Mouse (Mus musculus) G1E (cell line): ENCODE data around the gene Cby3. TPM values are rescaled to one million over a fixed set of nuclear protein-coding genes. Genes with fewer than 3 reads are reported as not detected.

Experiments used
- ATAC-seq: 2 replicates; pipeline ENCODE4 v1.8.0; 2016; ENCODE audit warnings: mild to moderate bottlenecking; ENCODE audit not compliant: insufficient number of reproducible peaks, poor library complexity, low FRiP score, severe bottlenecking; ENCODE audit errors: extremely low read depth
- DNase-seq: peaks from one replicate; pipeline ENCODE4 v3.0.0; 2012; ENCODE audit warnings: low spot score
- H3K27me3 ChIP-seq: 2 replicates; pipeline ENCODE4 v1.6.1; 2012; ENCODE audit warnings: mild to moderate bottlenecking, low read length, inconsistent platforms; ENCODE audit not compliant: insufficient read depth
- H3K36me3 ChIP-seq: replicated peaks from 2 replicates; pipeline ENCODE3; 2012; ENCODE audit warnings: mild to moderate bottlenecking, inconsistent platforms
- H3K4me1 ChIP-seq: 2 replicates; pipeline ENCODE4 v1.6.1; 2012; ENCODE audit warnings: low read depth, low read length, inconsistent platforms, mixed read lengths; ENCODE audit not compliant: insufficient read depth
- H3K4me3 ChIP-seq: 2 replicates; pipeline ENCODE4 v1.5.1; 2012; ENCODE audit warnings: low read depth, mild to moderate bottlenecking, inconsistent platforms, low read length, moderate library complexity, mixed read lengths
- H3K9me3 ChIP-seq: replicated peaks from 2 replicates; pipeline ENCODE4 v1.6.1; 2012; ENCODE audit warnings: inconsistent platforms
- CTCF ChIP-seq: IDR thresholded peaks from 2 replicates; pipeline ENCODE4 v1.5.1; 2012; ENCODE audit warnings: low read depth, low read length, inconsistent platforms, mixed read lengths
- GATA1 ChIP-seq: IDR thresholded peaks from 2 replicates; pipeline ENCODE4 v1.6.1; 2012; ENCODE audit warnings: borderline replicate concordance, low read length, inconsistent platforms, mixed read lengths
- GATA2 ChIP-seq: IDR thresholded peaks from 2 replicates; pipeline ENCODE4 v1.6.1; 2012; ENCODE audit warnings: low read depth, low read length, inconsistent platforms, borderline replicate concordance
- POLR2AphosphoS5 ChIP-seq: IDR thresholded peaks from 2 replicates; pipeline ENCODE4 v1.6.1; 2012; ENCODE audit warnings: low read depth, low read length, inconsistent platforms; ENCODE audit not compliant: insufficient replicate concordance
- TAL1 ChIP-seq: conservative IDR thresholded peaks from 2 replicates; pipeline ENCODE4 v1.6.1; 2012; ENCODE audit warnings: low read depth, low read length, inconsistent platforms, mixed read lengths
- polyA plus RNA-seq: library from polyadenylated mRNA; stranded (reverse); fragments of >175 nt; gene quantifications from 2 replicates; pipeline ENCODE4 v1.2.3, GENCODE M21; 2012
- total RNA-seq, 2 experiments: library from RNA; stranded (forward) in 1 of 2; stranded (reverse) in 1 of 2; fragments of 200-1000 nt in 1 of 2; fragments of >200 nt in 1 of 2; fragmentation: Nextera tagmentation in 1 of 2; gene quantifications; 2 replicates each; pipeline ENCODE4 v1.2.3; 2014 to 2017

The Cby3 gene
- total and polyA plus RNA-seq, 3 experiments: not detected

DNA sequence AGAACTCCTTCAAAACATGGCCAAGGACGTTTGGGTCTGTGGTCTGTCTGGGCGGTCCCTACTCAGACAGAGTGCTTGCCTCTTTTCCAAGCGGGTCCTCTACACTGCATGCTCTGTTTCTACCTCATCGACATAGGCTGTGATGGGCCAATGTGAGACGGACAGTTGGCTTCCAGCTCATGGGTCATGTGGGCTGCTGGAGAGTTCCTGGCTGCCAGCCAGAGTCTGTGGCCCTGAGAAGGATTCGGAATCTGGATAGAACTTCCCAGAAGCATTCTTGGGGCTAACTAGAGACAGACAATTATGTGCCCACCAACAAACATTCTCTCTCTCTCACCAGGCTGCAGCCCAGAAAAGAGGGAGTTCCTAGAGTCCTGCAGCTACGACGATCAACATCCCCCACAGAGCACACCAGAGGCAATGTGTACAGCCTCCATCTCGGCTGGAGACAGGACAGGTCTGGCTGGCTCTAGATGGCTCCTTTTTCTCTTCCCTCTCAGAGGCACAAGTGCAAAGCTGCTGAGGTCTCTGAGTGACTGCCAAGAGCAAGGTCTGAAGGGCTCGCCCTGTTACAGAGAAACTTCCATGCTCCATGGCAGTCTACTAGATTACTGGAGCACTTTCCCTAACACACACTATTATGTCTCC, 49.2 kb downstream of the Cby3 start:
- DNase-seq: no peak
- Histone ChIP-seq H3K36me3 (peaks cover 83% of the 10 kb centered on the region), H3K4me3 (no peak overlapping the region), H3K27me3 (no peaks in the 10 kb centered on the region), H3K9me3 (no peaks in the 10 kb centered on the region), H3K4me1 (peaks cover 5% of the 10 kb centered on the region; the same call in 1 of the 2 replicates)
- TF ChIP-seq CTCF (no peak), POLR2AphosphoS5 (no peak), GATA1 (no peak), GATA2 (no peak), TAL1 (no peak)
- no peak for ATAC-seq

DNA sequence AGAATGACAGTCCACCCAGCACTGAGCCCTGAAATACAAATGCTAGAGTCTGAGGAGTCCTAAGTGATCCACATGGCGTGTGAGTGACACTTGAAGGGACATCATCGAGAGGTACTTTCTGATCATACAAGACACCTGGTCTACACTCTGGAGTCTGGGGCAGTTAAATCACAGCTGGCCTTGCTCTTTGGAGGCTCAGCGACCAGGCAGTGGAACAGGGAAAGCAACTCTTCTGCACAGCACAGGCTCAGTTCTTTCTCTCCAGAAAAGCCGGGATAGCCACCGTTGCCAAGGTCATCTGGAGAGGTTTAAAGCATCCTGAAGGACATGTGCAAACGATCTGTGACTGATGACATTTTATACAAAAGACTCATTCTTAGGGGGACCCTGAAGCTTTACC, 53.0 kb downstream of the Cby3 start:
- no peak for ATAC-seq
- Histone ChIP-seq H3K9me3 (no peaks in the 10 kb centered on the region), H3K4me1 (peaks cover 6% of the 10 kb centered on the region; the same call in 1 of the 2 replicates), H3K27me3 (no peaks in the 10 kb centered on the region), H3K36me3 (peaks cover 86% of the 10 kb centered on the region), H3K4me3 (no peak overlapping the region)
- no peak for TF ChIP-seq TAL1
- TF ChIP-seq POLR2AphosphoS5: no peak
- TF ChIP-seq GATA2: no peak
- TF ChIP-seq GATA1: no peak
- no peak for TF ChIP-seq CTCF
- DNase-seq: no peak

Other genes starting within 250 kb of the Cby3 start
- 84.8 and 113 TPM in 2 replicates for gene Tbc1d9b, start 223.1 kb upstream of the Cby3 start, total RNA-seq (2014; fragmentation: Nextera tagmentation)
- 83.1 and 97.7 TPM in 2 replicates for gene Tbc1d9b, start 223.1 kb upstream of the Cby3 start, total RNA-seq (2017)
- 84.5 and 137 TPM in 2 replicates for gene Tbc1d9b, start 223.1 kb upstream of the Cby3 start, polyA plus RNA-seq
- gene Mrnip, start 180.0 kb upstream of the Cby3 start, total RNA-seq (2014; fragmentation: Nextera tagmentation): 44.8 and 63.7 TPM in 2 replicates
- gene Mrnip, start 180.0 kb upstream of the Cby3 start, total RNA-seq (2017): 17.4 and 17.6 TPM in 2 replicates
- gene Mrnip, start 180.0 kb upstream of the Cby3 start, polyA plus RNA-seq: 6.5 and 10.6 TPM in 2 replicates
- gene Sqstm1, start 143.6 kb upstream of the Cby3 start, total RNA-seq (2014; fragmentation: Nextera tagmentation): 118 and 252 TPM in 2 replicates
- 663 and 687 TPM in 2 replicates for gene Sqstm1, start 143.6 kb upstream of the Cby3 start, total RNA-seq (2017)
- 134 and 138 TPM in 2 replicates for gene Sqstm1, start 143.6 kb upstream of the Cby3 start, polyA plus RNA-seq
- gene Mgat4b, start 143.6 kb upstream of the Cby3 start, total RNA-seq (2014; fragmentation: Nextera tagmentation): 18.4 and 24.2 TPM in 2 replicates
- gene Mgat4b, start 143.6 kb upstream of the Cby3 start, total RNA-seq (2017): 15.6 and 18.3 TPM in 2 replicates
- 106 and 120 TPM in 2 replicates for gene Mgat4b, start 143.6 kb upstream of the Cby3 start, polyA plus RNA-seq
- not detected in 2 replicates for gene Ltc4s, start 115.8 kb upstream of the Cby3 start, total RNA-seq (2014; fragmentation: Nextera tagmentation)
- not detected in 2 replicates for gene Ltc4s, start 115.8 kb upstream of the Cby3 start, total RNA-seq (2017)
- gene Ltc4s, start 115.8 kb upstream of the Cby3 start, polyA plus RNA-seq: not detected in 2 replicates
- gene Maml1, start 62.2 kb upstream of the Cby3 start, total RNA-seq (2014; fragmentation: Nextera tagmentation): 34.4 and 44.8 TPM in 2 replicates
- 5.5 and 6.1 TPM in 2 replicates for gene Maml1, start 62.2 kb upstream of the Cby3 start, total RNA-seq (2017)
- gene Maml1, start 62.2 kb upstream of the Cby3 start, polyA plus RNA-seq: 15.2 and 17.8 TPM in 2 replicates
- 369 and 385 TPM in 2 replicates for gene Canx, start 28.8 kb upstream of the Cby3 start, total RNA-seq (2014; fragmentation: Nextera tagmentation)
- 393 and 558 TPM in 2 replicates for gene Canx, start 28.8 kb upstream of the Cby3 start, total RNA-seq (2017)
- gene Canx, start 28.8 kb upstream of the Cby3 start, polyA plus RNA-seq: 39.0 and 61.0 TPM in 2 replicates
- gene Hnrnph1, start 22.5 kb downstream of the Cby3 start, total RNA-seq (2014; fragmentation: Nextera tagmentation): 360 and 411 TPM in 2 replicates
- gene Hnrnph1, start 22.5 kb downstream of the Cby3 start, total RNA-seq (2017): 498 and 593 TPM in 2 replicates
- gene Hnrnph1, start 22.5 kb downstream of the Cby3 start, polyA plus RNA-seq: 203 and 230 TPM in 2 replicates
- gene Rufy1, start 76.7 kb downstream of the Cby3 start, total RNA-seq (2014; fragmentation: Nextera tagmentation): 13.8 and 26.1 TPM in 2 replicates
- gene Rufy1, start 76.7 kb downstream of the Cby3 start, total RNA-seq (2017): 29.3 and 31.4 TPM in 2 replicates
- gene Rufy1, start 76.7 kb downstream of the Cby3 start, polyA plus RNA-seq: 8.3 and 8.7 TPM in 2 replicates
- not detected in 2 replicates for gene Adamts2, start 247.6 kb downstream of the Cby3 start, total RNA-seq (2014; fragmentation: Nextera tagmentation)
- under 0.01 and 0.05 TPM in 2 replicates for gene Adamts2, start 247.6 kb downstream of the Cby3 start, total RNA-seq (2017)
- not detected in 2 replicates for gene Adamts2, start 247.6 kb downstream of the Cby3 start, polyA plus RNA-seq